In the genomic region with DNA sequence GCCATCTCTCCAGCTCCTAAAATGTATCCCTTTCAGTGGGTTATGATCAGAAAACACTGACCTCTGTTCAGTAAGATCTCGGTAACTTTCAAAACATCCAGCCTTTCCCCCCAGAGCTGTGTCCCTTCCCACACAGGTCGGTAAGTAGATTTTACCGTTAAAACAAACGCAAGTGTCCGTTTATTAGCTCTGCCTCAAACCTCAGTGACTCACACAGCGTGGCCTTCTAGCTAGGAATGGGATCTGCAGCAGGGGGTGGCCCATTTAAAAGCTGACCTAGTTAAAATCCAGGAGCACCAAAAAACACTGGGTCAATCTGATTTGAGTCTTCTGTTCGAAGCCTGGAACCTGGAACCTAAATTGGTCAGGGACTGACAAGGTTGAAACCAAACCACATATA, we compare ENCODE assay signal across 13 mouse cellular contexts. TPM values are rescaled to one million over a fixed set of nuclear protein-coding genes. Genes with fewer than 3 reads are reported as not detected.
DNase-seq lines count a peak whose midpoint lies in the region; ATAC-seq and TF ChIP-seq lines count a peak whose summit lies in the region.
"Had no signal": no experiment of that assay in that cellular context is flagged by ENCODE, and none has a peak within 500 bp of the region (broad histone marks: within the 10 kb centered on the region; RNA-seq: fewer than 3 reads in every experiment).

No protein-coding gene starts in this region.

- H3K4me1 ChIP-seq in lung, postnatal 0 days (ENCODE audit: insufficient read depth, low read depth, low read length), result peaks cover 62% of the 10 kb centered on the region

- no peaks in the 10 kb centered on the region for H3K36me3 ChIP-seq in lung, postnatal 0 days (ENCODE audit: insufficient read depth, low read length)
- no peaks in the 10 kb centered on the region for H3K36me3 ChIP-seq in macrophage (ENCODE audit: inconsistent target)

- peaks cover 97% of the 10 kb centered on the region for H3K79me2 ChIP-seq in macrophage (ENCODE audit: inconsistent target)

- no peak for TF ChIP-seq EP300 in lung, postnatal 0 days (IDR thresholded peaks at IDR 0.05)

- H3K4me2 ChIP-seq in lung, postnatal 0 days (replicated peaks; ENCODE audit: low read depth, low read length), result no peak overlapping the region

- WGBS in lung, postnatal 0 days, result 53% methylated on average over 7 of the region's 7 CpGs
- 47% methylated on average over 7 of the region's 7 CpGs for WGBS in macrophage (ENCODE audit: missing documents)

- no peaks in the 10 kb centered on the region for H3K9me3 ChIP-seq in lung, postnatal 0 days (ENCODE audit: low read length)
- H3K9me3 ChIP-seq: limb, embryonic 13.5 days had no signal

- no peak for ATAC-seq in lung, postnatal 0 days

- no peak overlapping the region for H3K9ac ChIP-seq in lung, postnatal 0 days (replicated peaks; ENCODE audit: low read depth)
- H3K9ac ChIP-seq: limb, embryonic 13.5 days had no signal

- no peaks in the 10 kb centered on the region for H3K27me3 ChIP-seq in lung, postnatal 0 days (replicated peaks; ENCODE audit: insufficient read depth, low read length)
- H3K27me3 ChIP-seq: limb, embryonic 13.5 days had no signal

- peak overlapping the region; percentile 4; the same call in 1 of the 2 replicates for H3K27ac ChIP-seq in lung, postnatal 0 days (ENCODE audit: low read length)
- peak overlapping the region; percentile 52; the same call in 1 of the 2 replicates for H3K27ac ChIP-seq in macrophage
- H3K27ac ChIP-seq: limb, embryonic 13.5 days had no signal

- DNase-seq in cerebellum, adult 9-10 months, result peak; percentile 79
- no peak for DNase-seq in cerebellum, postnatal 4 days (ENCODE audit: low spot score in 2 of 2)
- DNase-seq in lung, postnatal 0 days (ENCODE audit: low spot score), result no peak
- no peak for DNase-seq in lung, postnatal 10 days
- peak; percentile 73 for DNase-seq in cerebellum, adult 9-11 months
- DNase-seq in layer of hippocampus, postnatal 10 days (ENCODE audit: low spot score in 2 of 2), result no peak
- no peak for DNase-seq in right cerebral cortex, postnatal 4 days
- DNase-seq: heart, adult 2 months; kidney, adult 8-10 months; lung, postnatal 36 days had no signal

- H3K4me3 ChIP-seq in lung, postnatal 0 days (ENCODE audit: low read depth, low read length), result no peak overlapping the region
- H3K4me3 ChIP-seq in macrophage (ENCODE audit: inconsistent target), result no peak overlapping the region
- H3K4me3 ChIP-seq: erythroblast, embryonic 14.5 days; heart, adult 2 months; limb, embryonic 13.5 days had no signal

- TF ChIP-seq CTCF in lung, postnatal 0 days (IDR thresholded peaks at IDR 0.05), result no peak

RNA-seq across cellular contexts. Expression of gene Anp32a, which starts 23.7 kb away (rescaled TPM):
- polyA plus RNA-seq in lung, postnatal 0 days (2015; fragmentation: Nextera tagmentation; extraction: Ambion mirVana), result 101 and 141 TPM in 2 replicates
- 100 to 1,000 TPM in 7 of 26 experiments, 10 to 100 TPM in 19; 35.5 to 197 (median 81.7) TPM for total RNA-seq in macrophage (2018; cell fraction: chromatin; rRNA removed)
- 100 to 1,000 TPM; 236 to 442 (median 300) TPM for total RNA-seq in macrophage (2018; cell fraction: cytosol; rRNA removed)
- 100 to 1,000 TPM in 22 of 26 experiments, 10 to 100 TPM in 4; 85.4 to 297 (median 142) TPM for total RNA-seq in macrophage (2018; cell fraction: nucleus; rRNA removed)
- 295 to 1,273 TPM (median 320 TPM) in 3 replicates for polyA plus RNA-seq in macrophage (2018)
- total RNA-seq in layer of hippocampus, postnatal 10 days (2021), result 100 to 1,000 TPM; 224 to 231 TPM

Comparison
In these comparisons a context has a peak if more than half of its experiments do, and no peak if none do; other contexts are left out.
1. DNase-seq: peak in cerebellum, adult 9-10 months (single experiment) and cerebellum, adult 9-11 months (single experiment); none in cerebellum, postnatal 4 days (0 of 2), lung, postnatal 0 days (single experiment), lung, postnatal 10 days (single experiment), layer of hippocampus, postnatal 10 days (0 of 2) and right cerebral cortex, postnatal 4 days (single experiment).